Mouse (Mus musculus) liver, embryonic 11.5 days (tissue): Measurements from ENCODE around the gene Cdc40. TPM values are rescaled to one million over a fixed set of nuclear protein-coding genes. Genes with fewer than 3 reads are reported as not detected.

ENCODE experiments used
- ATAC-seq: fragments of 200-750 bp; cut with Nextera tagmentation; replicated peaks from 2 replicates; pipeline ENCODE4 v1.8.0; 2017; ENCODE audit warnings: moderate number of reproducible peaks, mild to moderate bottlenecking, moderate TSS enrichment, moderate library complexity; ENCODE audit not compliant: low FRiP score
- DNase-seq: peaks from one replicate; pipeline ENCODE4 v3.0.0-alpha.2; 2017; ENCODE audit warnings: low spot score
- H3K27ac ChIP-seq: fragments of 300-500 bp; sonication (generic); 2 replicates; pipeline ENCODE4 v1.5.1; 2014; ENCODE audit warnings: mild to moderate bottlenecking, low read depth, low read length, control low read depth
- H3K27me3 ChIP-seq: fragments of 300-500 bp; sonication (generic); replicated peaks from 2 replicates; pipeline ENCODE4 v1.6.1; 2014; ENCODE audit warnings: low read length, mixed read lengths; ENCODE audit not compliant: control insufficient read depth, insufficient read depth
- H3K36me3 ChIP-seq: fragments of 300-500 bp; sonication (generic); 2 replicates; pipeline ENCODE4 v1.6.1; 2014; ENCODE audit warnings: mild to moderate bottlenecking, low read length, moderate library complexity, mixed read lengths; ENCODE audit not compliant: control insufficient read depth, insufficient read depth
- H3K4me1 ChIP-seq: fragments of 300-500 bp; sonication (generic); replicated peaks from 2 replicates; pipeline ENCODE4 v1.6.1; 2014; ENCODE audit warnings: low read length, mixed read lengths; ENCODE audit not compliant: control insufficient read depth, insufficient read depth
- H3K4me2 ChIP-seq: fragments of 300-500 bp; sonication (generic); 2 replicates; pipeline ENCODE4 v1.6.1; 2014; ENCODE audit warnings: mild to moderate bottlenecking, control low read depth, moderate library complexity
- H3K4me3 ChIP-seq: fragments of 300-500 bp; sonication (generic); 2 replicates; pipeline ENCODE4 v1.5.1; 2014; ENCODE audit warnings: low read depth, low read length, control low read depth
- H3K9ac ChIP-seq: fragments of 300-500 bp; sonication (generic); 2 replicates; pipeline ENCODE4 v1.6.1; 2014; ENCODE audit warnings: low read depth, low read length, control low read depth
- H3K9me3 ChIP-seq: fragments of 300-500 bp; sonication (generic); 2 replicates; pipeline ENCODE4 v1.6.1; 2016; ENCODE audit warnings: low read length, inconsistent platforms, mixed read lengths; ENCODE audit not compliant: control insufficient read depth
- WGBS: fragments of 180-500 bp; shearing (Covaris S2); extraction: QIAGEN DNeasy Blood & Tissue Kit; methylation state at CpG from one replicate; pipeline ENCODE4 v1.1.7; 2014; 5-methylcytosine and 5-hydroxymethylcytosine counted together
- polyA plus RNA-seq: library from polyadenylated mRNA; unstranded; fragments of >200 nt; fragmentation: Nextera tagmentation; extraction: Ambion mirVana; gene quantifications from 2 replicates; pipeline ENCODE4 v1.2.1, GENCODE M21; 2014

Gene Cdc40
- polyA plus RNA-seq, 1 experiment from 2014 or later: 33.8 TPM

- no peak for ATAC-seq
- H3K4me3 ChIP-seq: no peak overlapping the region
- 81% methylated on average over 3 of the region's 3 CpGs for WGBS
These were observed 1.9 kb downstream of the Cdc40 start for GRCm38 (mm10) chr10:40881236-40881635.

GRCm38 (mm10) chr10:40879969-40880368 lies 3.1 kb downstream of the Cdc40 start:
- no peak overlapping the region for H3K4me3 ChIP-seq
- no peak overlapping the region for H3K9ac ChIP-seq
- H3K27ac ChIP-seq: no peak overlapping the region
- no peaks in the 10 kb centered on the region for H3K36me3 ChIP-seq
- no peak for ATAC-seq
- peaks cover 2% of the 10 kb centered on the region; the same call in 1 of the 2 replicates for H3K4me1 ChIP-seq
- DNase-seq: no peak
- 84% methylated on average over 9 of the region's 9 CpGs for WGBS
- no peak overlapping the region for H3K4me2 ChIP-seq
- no peaks in the 10 kb centered on the region for H3K27me3 ChIP-seq
- H3K9me3 ChIP-seq: no peaks in the 10 kb centered on the region

More at GRCm38 (mm10) chr10:40881236-40881635, 1.9 kb downstream of the Cdc40 start:
- no peak overlapping the region for H3K4me2 ChIP-seq
- H3K9me3 ChIP-seq: no peaks in the 10 kb centered on the region
- H3K36me3 ChIP-seq: no peaks in the 10 kb centered on the region
- H3K27ac ChIP-seq: no peak overlapping the region
- H3K27me3 ChIP-seq: no peaks in the 10 kb centered on the region
- no peak overlapping the region for H3K9ac ChIP-seq
- peaks cover 2% of the 10 kb centered on the region; the same call in 1 of the 2 replicates for H3K4me1 ChIP-seq
- no peak for DNase-seq

GRCm38 (mm10) chr10:40878246-40878645 lies 4.9 kb downstream of the Cdc40 start:
- no peak overlapping the region for H3K9ac ChIP-seq
- no peak overlapping the region for H3K4me2 ChIP-seq
- no peak for DNase-seq
- no peak overlapping the region for H3K27ac ChIP-seq
- 76% methylated on average over 3 of the region's 3 CpGs for WGBS
- H3K4me3 ChIP-seq: no peak overlapping the region
- no peaks in the 10 kb centered on the region for H3K27me3 ChIP-seq
- H3K9me3 ChIP-seq: no peaks in the 10 kb centered on the region
- peaks cover 2% of the 10 kb centered on the region; the same call in 1 of the 2 replicates for H3K4me1 ChIP-seq
- no peak for ATAC-seq
- H3K36me3 ChIP-seq: no peaks in the 10 kb centered on the region

- Histone ChIP-seq H3K9me3 (no peaks in the 10 kb centered on the region), H3K9ac (no peak overlapping the region), H3K4me2 (no peak overlapping the region), H3K27ac (no peak overlapping the region), H3K4me3 (no peak overlapping the region), H3K36me3 (no peaks in the 10 kb centered on the region), H3K4me1 (no peaks in the 10 kb centered on the region), H3K27me3 (no peaks in the 10 kb centered on the region)
- WGBS: 69% methylated on average over 2 of the region's 2 CpGs
- no peak for DNase-seq
- ATAC-seq: no peak
These were observed 11.1 kb downstream of the Cdc40 start for GRCm38 (mm10) chr10:40872052-40872451.

GRCm38 (mm10) chr10:40871301-40871700 lies 11.8 kb downstream of the Cdc40 start:
- no peaks in the 10 kb centered on the region for H3K4me1 ChIP-seq
- H3K27ac ChIP-seq: no peak overlapping the region
- no peaks in the 10 kb centered on the region for H3K27me3 ChIP-seq
- DNase-seq (no peak), ATAC-seq (no peak)
- H3K9me3 ChIP-seq: no peaks in the 10 kb centered on the region
- no peak overlapping the region for H3K4me2 ChIP-seq
- no peak overlapping the region for H3K9ac ChIP-seq
- no peak overlapping the region for H3K4me3 ChIP-seq
- 80% methylated on average over 2 of the region's 2 CpGs for WGBS
- H3K36me3 ChIP-seq: peaks cover 3% of the 10 kb centered on the region; the same call in 1 of the 2 replicates

- no peaks in the 10 kb centered on the region for H3K4me1 ChIP-seq
- peaks cover 16% of the 10 kb centered on the region for H3K36me3 ChIP-seq
- no peak overlapping the region for H3K27ac ChIP-seq
- no peak overlapping the region for H3K4me3 ChIP-seq
- no peaks in the 10 kb centered on the region; the same call in 1 of the 2 replicates for H3K9me3 ChIP-seq
- ATAC-seq: no peak
- no peaks in the 10 kb centered on the region for H3K27me3 ChIP-seq
- H3K4me2 ChIP-seq: no peak overlapping the region
- no peak overlapping the region for H3K9ac ChIP-seq
- WGBS: 89% methylated on average over 2 of the region's 2 CpGs
- no peak for DNase-seq
These were observed 15.0 kb downstream of the Cdc40 start for GRCm38 (mm10) chr10:40868081-40868480.

GRCm38 (mm10) chr10:40857599-40857998 lies 25.5 kb downstream of the Cdc40 start:
- H3K9ac ChIP-seq: no peak overlapping the region
- H3K4me2 ChIP-seq: no peak overlapping the region
- DNase-seq (no peak), ATAC-seq (no peak)
- H3K4me3 ChIP-seq: no peak overlapping the region
- H3K9me3 ChIP-seq: no peaks in the 10 kb centered on the region
- H3K4me1 ChIP-seq: no peaks in the 10 kb centered on the region
- 86% methylated on average over 8 of the region's 8 CpGs for WGBS
- H3K36me3 ChIP-seq: peaks cover 2% of the 10 kb centered on the region; the same call in 1 of the 2 replicates
- H3K27me3 ChIP-seq: no peaks in the 10 kb centered on the region
- H3K27ac ChIP-seq: no peak overlapping the region

GRCm38 (mm10) chr10:40856703-40857102 lies 26.4 kb downstream of the Cdc40 start:
- H3K9me3 ChIP-seq: no peaks in the 10 kb centered on the region
- no peak overlapping the region for H3K4me2 ChIP-seq
- no peaks in the 10 kb centered on the region for H3K27me3 ChIP-seq
- no peak overlapping the region for H3K27ac ChIP-seq
- no peak for ATAC-seq
- WGBS: 92% methylated on average over 7 of the region's 7 CpGs
- no peak overlapping the region for H3K4me3 ChIP-seq
- peaks cover 2% of the 10 kb centered on the region; the same call in 1 of the 2 replicates for H3K36me3 ChIP-seq
- no peaks in the 10 kb centered on the region for H3K4me1 ChIP-seq
- no peak overlapping the region for H3K9ac ChIP-seq
- DNase-seq: no peak

- no peak overlapping the region for H3K4me3 ChIP-seq
- DNase-seq: no peak
- no peak overlapping the region for H3K9ac ChIP-seq
- H3K9me3 ChIP-seq: no peaks in the 10 kb centered on the region
- H3K36me3 ChIP-seq: peaks cover 2% of the 10 kb centered on the region; the same call in 1 of the 2 replicates
- H3K4me1 ChIP-seq: no peaks in the 10 kb centered on the region
- no peak overlapping the region for H3K27ac ChIP-seq
- ATAC-seq: no peak
- no peak overlapping the region for H3K4me2 ChIP-seq
- 42% methylated on average over 2 of the region's 2 CpGs for WGBS
- H3K27me3 ChIP-seq: no peaks in the 10 kb centered on the region
These were observed 27.5 kb downstream of the Cdc40 start for GRCm38 (mm10) chr10:40855616-40856015.
